Mouse (Mus musculus): ENCODE measurements around the gene Dqx1.

DNA sequence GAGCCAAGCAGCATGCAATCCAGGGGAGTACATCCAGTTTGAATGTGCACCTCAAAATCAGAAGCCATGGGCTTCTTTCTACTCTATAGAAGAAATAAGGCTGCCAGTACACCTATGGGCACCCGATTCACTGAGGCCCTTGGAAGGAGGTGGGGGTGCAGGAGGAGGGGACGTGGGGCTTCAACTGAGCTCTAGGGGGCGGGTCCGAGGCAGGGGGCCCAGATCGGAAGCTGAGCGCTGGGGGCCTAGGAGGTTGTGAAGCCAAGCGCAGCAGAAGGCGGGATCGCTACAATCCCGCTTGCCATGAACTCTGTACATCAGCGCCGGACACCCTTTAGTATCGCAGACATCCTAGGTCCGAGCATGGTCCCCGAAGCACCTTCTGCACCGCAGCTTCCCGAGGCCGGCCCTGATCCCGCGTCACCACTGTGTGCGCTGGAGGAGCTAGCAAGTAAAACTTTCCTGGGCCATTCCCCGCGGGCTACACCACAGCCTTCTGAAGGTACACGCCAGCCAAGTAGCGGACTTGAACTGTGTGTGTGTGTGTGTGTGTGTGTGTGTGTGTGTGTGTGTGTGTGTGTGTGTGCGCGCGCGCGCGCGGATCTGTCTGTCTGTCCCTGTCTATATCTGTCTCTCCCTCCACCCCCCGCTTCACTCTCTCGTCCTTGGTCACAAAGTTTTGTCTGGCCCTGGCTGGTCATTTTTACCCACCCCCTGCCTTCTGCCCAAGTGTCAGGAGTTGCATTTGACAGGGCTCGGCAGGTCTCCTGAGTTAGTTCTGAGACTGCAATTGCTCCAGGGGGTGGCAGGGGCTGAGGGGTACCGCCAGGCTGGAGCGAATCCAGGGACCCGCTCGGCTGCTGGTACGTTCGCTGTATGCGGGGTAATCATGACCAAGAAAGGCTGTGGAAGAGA is 28.7 kb downstream of the Dqx1 start, which contains the start of gene Lbx2:
- TF ChIP-seq POLR2A (IDR thresholded peaks at IDR 0.05; ENCODE audit: extremely low read depth, insufficient read depth, low read length) (no peak), CTCF (IDR thresholded peaks at IDR 0.05; ENCODE audit: low read depth, low read length) (no peak)
